Mouse (Mus musculus) left cerebral cortex, adult 2 months (tissue): Measurements from ENCODE around the gene Itsn1. TPM values are rescaled to one million over a fixed set of nuclear protein-coding genes. Genes with fewer than 3 reads are reported as not detected.

ENCODE experiments used
- DNase-seq, 2 experiments: peaks; one replicate each; pipeline ENCODE4 v3.0.0; 2021 to 2022; ENCODE audit warnings: low spot score in 2 of 2, mixed read lengths in 1 of 2; ENCODE audit errors: extremely low spot score in 1 of 2
- H3K27ac ChIP-seq: fragments of 200-600 bp; 2 replicates; pipeline ENCODE4 v1.8.1; 2022
- H3K4me3 ChIP-seq: fragments of 200-600 bp; 2 replicates; pipeline ENCODE4 v1.8.1; 2022
- CTCF ChIP-seq: fragments of 200-600 bp; IDR thresholded peaks from 2 replicates; pipeline ENCODE4 v1.8.1; 2022; ENCODE audit warnings: antibody characterized with exemption, mild to moderate bottlenecking, moderate library complexity
- intact Hi-C: fragments of 180-260 bp; cut with DNase I; formaldehyde crosslinking; loops from one replicate; pipeline ENCODE4 v1.15.1; 2025
- total RNA-seq, 2 experiments: library from RNA; stranded (reverse); gene quantifications; 2 replicates each; pipeline ENCODE4 v1.2.3; 2021

Gene Itsn1
- total RNA-seq, 2 experiments from 2014 or later = 133 to 156 TPM

GRCm38 (mm10) chr16:91841026-91841630 is 112.0 kb downstream of the Itsn1 start:
- intact Hi-C loops = no loop called here
- Histone ChIP-seq H3K27ac (no peak overlapping the region), H3K4me3 (no peak overlapping the region)
- no peak for TF ChIP-seq CTCF
- DNase-seq = no peak

GRCm38 (mm10) chr16:91846089-91846741 is 117.1 kb downstream of the Itsn1 start:
- no peak for DNase-seq
- Histone ChIP-seq H3K4me3 (no peak overlapping the region), H3K27ac (no peak overlapping the region)
- TF ChIP-seq CTCF = no peak
- intact Hi-C loops = no loop called here

GRCm38 (mm10) chr16:91847525-91848225 is 118.6 kb downstream of the Itsn1 start:
- no peak for TF ChIP-seq CTCF
- Histone ChIP-seq H3K4me3 (no peak overlapping the region), H3K27ac (no peak overlapping the region; the same call in 1 of the 2 replicates)
- no peak for DNase-seq
- intact Hi-C loops = no loop called here

- Histone ChIP-seq H3K4me3 (no peak overlapping the region), H3K27ac (no peak overlapping the region)
- DNase-seq = no peak
- TF ChIP-seq CTCF = no peak
- intact Hi-C loops = no loop called here
Measured at GRCm38 (mm10) chr16:91848505-91848904, 119.4 kb downstream of the Itsn1 start.

- intact Hi-C loops = no loop called here
- H3K27ac ChIP-seq = no peak overlapping the region
- no peak overlapping the region for H3K4me3 ChIP-seq
- no peak for TF ChIP-seq CTCF
- no peak for DNase-seq
Measured at GRCm38 (mm10) chr16:91848906-91849603, 120.0 kb downstream of the Itsn1 start.

- intact Hi-C loops = no loop called here
Measured at GRCm38 (mm10) chr16:91850175-91850574, 121.1 kb downstream of the Itsn1 start.

GRCm38 (mm10) chr16:91851456-91852231 is 122.6 kb downstream of the Itsn1 start:
- intact Hi-C loops = no loop called here
- H3K27ac ChIP-seq = no peak overlapping the region
- no peak overlapping the region for H3K4me3 ChIP-seq
- no peak for TF ChIP-seq CTCF
- no peak for DNase-seq

More at GRCm38 (mm10) chr16:91850175-91850574, 121.1 kb downstream of the Itsn1 start:
- H3K27ac ChIP-seq = no peak overlapping the region
- DNase-seq = no peak
- no peak for TF ChIP-seq CTCF
- no peak overlapping the region for H3K4me3 ChIP-seq

GRCm38 (mm10) chr16:91852753-91853152 is 123.7 kb downstream of the Itsn1 start:
- no peak for DNase-seq
- H3K27ac ChIP-seq = no peak overlapping the region
- TF ChIP-seq CTCF = no peak
- H3K4me3 ChIP-seq = no peak overlapping the region
- intact Hi-C loops = no loop called here

GRCm38 (mm10) chr16:91853223-91853622 is 124.1 kb downstream of the Itsn1 start:
- no peak for TF ChIP-seq CTCF
- Histone ChIP-seq H3K27ac (no peak overlapping the region), H3K4me3 (no peak overlapping the region)
- intact Hi-C loops = no loop called here
- DNase-seq = no peak

GRCm38 (mm10) chr16:91858695-91859094 is 129.6 kb downstream of the Itsn1 start:
- intact Hi-C loops = no loop called here
- H3K27ac ChIP-seq = no peak overlapping the region
- no peak for TF ChIP-seq CTCF
- H3K4me3 ChIP-seq = no peak overlapping the region
- DNase-seq = no peak

- no peak for DNase-seq
- intact Hi-C loops = no loop called here
- no peak for TF ChIP-seq CTCF
- no peak overlapping the region for H3K27ac ChIP-seq
- no peak overlapping the region for H3K4me3 ChIP-seq
Measured at GRCm38 (mm10) chr16:91859203-91859602, 130.1 kb downstream of the Itsn1 start.
